Mouse (Mus musculus): ENCODE measurements around the gene Cyp1a2. TPM values are rescaled to one million over a fixed set of nuclear protein-coding genes. Genes with fewer than 3 reads are reported as not detected.

Gene Cyp1a2
- total RNA-seq, 2 experiments from 2014 or later: not detected

- no peak for TF ChIP-seq CTCF (conservative IDR thresholded peaks at IDR 0.05)
- no peak overlapping the region for H3K4me3 ChIP-seq
- peak overlapping the region; percentile 49 for H3K27ac ChIP-seq
- DNase-seq (ENCODE audit: low spot score in 2 of 2): no peak
These were observed 42.5 kb downstream of the Cyp1a2 start for GRCm38 (mm10) chr9:57641022-57641421.

GRCm38 (mm10) chr9:57640384-57640783, 43.1 kb downstream of the Cyp1a2 start:
- TF ChIP-seq CTCF (conservative IDR thresholded peaks at IDR 0.05): no peak

GRCm38 (mm10) chr9:57639661-57640328, 43.7 kb downstream of the Cyp1a2 start:
- no peak for TF ChIP-seq CTCF (conservative IDR thresholded peaks at IDR 0.05)
- Histone ChIP-seq H3K27ac (peak overlapping the region; percentile 49; the same call in 1 of the 2 replicates), H3K4me3 (no peak overlapping the region)
- no peak for DNase-seq (ENCODE audit: low spot score in 2 of 2)

More at GRCm38 (mm10) chr9:57640384-57640783, 43.1 kb downstream of the Cyp1a2 start:
- Histone ChIP-seq H3K27ac (peak overlapping the region; percentile 49; the same call in 1 of the 2 replicates), H3K4me3 (no peak overlapping the region; the same call in 1 of the 2 replicates)
- DNase-seq (ENCODE audit: low spot score in 2 of 2): no peak

GRCm38 (mm10) chr9:57638651-57639459, 44.6 kb downstream of the Cyp1a2 start:
- TF ChIP-seq CTCF (conservative IDR thresholded peaks at IDR 0.05): no peak
- H3K27ac ChIP-seq: peak overlapping the region; percentile 75
- no peak overlapping the region for H3K4me3 ChIP-seq
- no peak for DNase-seq (ENCODE audit: low spot score in 2 of 2)

- Histone ChIP-seq H3K27ac (peak overlapping the region; percentile 75), H3K4me3 (no peak overlapping the region)
- no peak for DNase-seq (ENCODE audit: low spot score in 2 of 2)
- no peak for TF ChIP-seq CTCF (conservative IDR thresholded peaks at IDR 0.05)
These were observed 45.7 kb downstream of the Cyp1a2 start for GRCm38 (mm10) chr9:57637741-57638322.

- H3K4me3 ChIP-seq: no peak overlapping the region
- no peak for TF ChIP-seq CTCF (conservative IDR thresholded peaks at IDR 0.05)
- peak overlapping the region; percentile 75 for H3K27ac ChIP-seq
- DNase-seq (ENCODE audit: low spot score in 2 of 2): no peak
These were observed 46.2 kb downstream of the Cyp1a2 start for GRCm38 (mm10) chr9:57637272-57637671.

GRCm38 (mm10) chr9:57633481-57634024, 50.0 kb downstream of the Cyp1a2 start:
- Histone ChIP-seq H3K4me3 (no peak overlapping the region), H3K27ac (peak overlapping the region; percentile 28; the same call in 1 of the 2 replicates)
- peak; percentile 55 to 60 for DNase-seq (ENCODE audit: low spot score in 2 of 2)
- TF ChIP-seq CTCF (conservative IDR thresholded peaks at IDR 0.05): peak; percentile 57

GRCm38 (mm10) chr9:57629118-57629874, 54.2 kb downstream of the Cyp1a2 start:
- no peak overlapping the region for H3K4me3 ChIP-seq
- H3K27ac ChIP-seq: no peak overlapping the region
- peak; percentile 98 for TF ChIP-seq CTCF (conservative IDR thresholded peaks at IDR 0.05)
- DNase-seq (ENCODE audit: low spot score in 2 of 2): peak; percentile 76 to 89

GRCm38 (mm10) chr9:57628717-57629116, 54.8 kb downstream of the Cyp1a2 start:
- no peak for TF ChIP-seq CTCF (conservative IDR thresholded peaks at IDR 0.05)
- Histone ChIP-seq H3K4me3 (no peak overlapping the region), H3K27ac (no peak overlapping the region)
- no peak for DNase-seq (ENCODE audit: low spot score in 2 of 2)

- TF ChIP-seq CTCF (conservative IDR thresholded peaks at IDR 0.05): no peak
- no peak for DNase-seq (ENCODE audit: low spot score in 2 of 2)
- H3K27ac ChIP-seq: no peak overlapping the region
- no peak overlapping the region for H3K4me3 ChIP-seq
These were observed 55.6 kb downstream of the Cyp1a2 start for GRCm38 (mm10) chr9:57627892-57628291.

- Histone ChIP-seq H3K4me3 (no peak overlapping the region), H3K27ac (no peak overlapping the region)
- TF ChIP-seq CTCF (conservative IDR thresholded peaks at IDR 0.05): no peak
- DNase-seq (ENCODE audit: low spot score in 2 of 2): no peak
These were observed 56.3 kb downstream of the Cyp1a2 start for GRCm38 (mm10) chr9:57627191-57627590.

Other genes with a start within 250 kb of the Cyp1a2 start
- 10 to 100 TPM; 16.5 to 16.9 TPM for gene Ppcdc, start 243.6 kb downstream of the Cyp1a2 start, total RNA-seq (2021)
- 100 to 1,000 TPM; 365 to 385 TPM for gene Scamp5, start 215.6 kb downstream of the Cyp1a2 start, total RNA-seq (2021)
- 10 to 100 TPM in 1 of 2 experiments, 1 to 10 TPM in 1; 9.5 to 10.2 TPM for gene Rpp25, start 179.7 kb downstream of the Cyp1a2 start, total RNA-seq (2021)
- gene Cox5a, start 162.4 kb downstream of the Cyp1a2 start, total RNA-seq (2021): 100 to 1,000 TPM; 372 to 376 TPM
- 10 to 100 TPM; 19.9 to 25.7 TPM for gene Fam219b, start 146.2 kb downstream of the Cyp1a2 start, total RNA-seq (2021)
- 10 to 100 TPM; 72.5 to 77.6 TPM for gene Mpi, start 130.9 kb downstream of the Cyp1a2 start, total RNA-seq (2021)
- gene Scamp2, start 122.8 kb downstream of the Cyp1a2 start, total RNA-seq (2021): 10 to 100 TPM; 22.5 to 26.3 TPM
- 10 to 100 TPM; 32.7 to 35.4 TPM for gene Ulk3, start 94.3 kb downstream of the Cyp1a2 start, total RNA-seq (2021)
- gene Cplx3, start 77.4 kb downstream of the Cyp1a2 start, total RNA-seq (2021): 1 to 10 TPM; 3.7 to 5.9 TPM
- gene Lman1l, start 62.9 kb downstream of the Cyp1a2 start, total RNA-seq (2021): not detected
- gene Csk, start 30.1 kb downstream of the Cyp1a2 start, total RNA-seq (2021): 10 to 100 TPM; 34.7 to 37.5 TPM
- under 1 TPM in 1 of 2 experiments, not detected in 1; 0.12 TPM for gene Cyp1a1, start 4.2 kb upstream of the Cyp1a2 start, total RNA-seq (2021)
- gene Edc3, start 24.8 kb upstream of the Cyp1a2 start, total RNA-seq (2021): 10 to 100 TPM; 13.2 to 14.1 TPM
- gene Clk3, start 82.2 kb upstream of the Cyp1a2 start, total RNA-seq (2021): 10 to 100 TPM; 80.2 to 83.4 TPM
- 1 to 10 TPM; 8.1 to 9.2 TPM for gene Arid3b, start 153.1 kb upstream of the Cyp1a2 start, total RNA-seq (2021)
- 10 to 100 TPM; 98.5 to 98.7 TPM for gene Ubl7, start 227.3 kb upstream of the Cyp1a2 start, total RNA-seq (2021)

All from layer of hippocampus, adult 2 months (tissue).